Mouse (Mus musculus): ENCODE data around the gene Sftpa1. TPM values are rescaled to one million over a fixed set of nuclear protein-coding genes. Genes with fewer than 3 reads are reported as not detected.

Sftpa1 gene
- total RNA-seq, 2 experiments from 2014 or later = 0.34 TPM; not detected in 1

- DNase-seq (ENCODE audit: low spot score in 2 of 2) = no peak
Observed at GRCm38 (mm10) chr14:41160076-41160475, 28.5 kb downstream of the Sftpa1 start.

- no peak for DNase-seq (ENCODE audit: low spot score in 2 of 2)
Observed at GRCm38 (mm10) chr14:41160743-41161142, 29.2 kb downstream of the Sftpa1 start.

GRCm38 (mm10) chr14:41162663-41163062, 31.1 kb downstream of the Sftpa1 start:
- no peak for DNase-seq (ENCODE audit: low spot score in 2 of 2)

DNA sequence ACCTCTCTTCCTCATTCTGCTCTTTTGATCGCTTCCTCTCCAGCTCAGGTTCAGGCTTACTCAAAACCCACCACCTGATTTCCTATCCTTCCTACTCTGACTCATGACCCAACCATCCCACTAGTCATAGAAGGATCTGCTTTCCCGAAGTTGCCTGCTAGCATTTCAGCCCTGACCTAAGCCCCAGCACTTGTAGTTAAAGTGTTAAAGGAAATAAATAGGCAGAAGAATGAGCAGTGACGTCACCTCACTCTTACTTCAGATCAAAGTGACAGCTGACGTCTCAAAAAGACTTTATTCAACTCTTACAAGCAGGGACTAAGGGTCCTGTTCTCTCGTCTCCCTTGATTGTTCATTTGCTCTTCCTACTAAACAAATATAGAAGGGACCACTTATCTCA, 35.7 kb downstream of the Sftpa1 start:
- DNase-seq (ENCODE audit: low spot score in 2 of 2) = no peak

DNA sequence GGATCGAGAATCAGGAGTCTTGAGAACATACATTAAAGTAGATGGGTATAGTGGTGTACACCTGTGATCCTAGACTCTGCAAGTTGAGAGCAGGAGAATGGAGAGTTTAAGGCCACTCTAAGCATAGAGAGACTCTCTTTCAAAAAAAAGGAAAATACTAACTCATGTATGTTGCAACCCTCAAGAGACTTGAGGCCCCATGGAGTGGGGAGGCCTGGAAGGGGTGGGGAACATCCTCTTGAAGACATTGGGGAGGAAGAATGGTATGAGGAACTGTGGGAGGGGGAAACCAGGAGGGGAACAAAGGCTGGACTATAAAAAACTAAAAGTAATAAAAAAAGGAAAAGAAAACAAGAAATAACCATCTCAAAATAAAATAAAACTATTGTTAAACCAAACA, 37.0 kb downstream of the Sftpa1 start:
- DNase-seq (ENCODE audit: low spot score in 2 of 2) = no peak

- DNase-seq (ENCODE audit: low spot score in 2 of 2) = no peak
Observed at GRCm38 (mm10) chr14:41170514-41170913, 38.9 kb downstream of the Sftpa1 start.

DNA sequence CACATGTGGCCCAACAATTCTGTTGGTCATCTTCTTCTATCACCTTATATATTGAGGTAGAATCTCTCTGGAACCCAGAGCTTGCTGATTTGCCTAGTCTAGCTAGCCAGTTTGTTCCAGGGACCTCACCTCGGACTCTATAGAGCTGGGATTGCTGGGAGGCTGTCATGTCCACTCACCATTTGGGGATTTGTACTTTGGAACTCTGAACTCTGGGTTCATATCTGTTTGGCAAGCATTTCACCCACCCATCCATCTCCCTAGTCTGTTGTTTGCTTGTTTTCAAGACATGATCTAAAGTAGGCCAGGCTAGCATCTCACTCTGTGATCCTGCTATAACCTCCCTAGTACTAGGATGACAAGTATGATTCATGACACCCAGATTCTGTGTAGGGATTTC, 43.2 kb downstream of the Sftpa1 start:
- DNase-seq (ENCODE audit: low spot score in 2 of 2) = no peak

DNA sequence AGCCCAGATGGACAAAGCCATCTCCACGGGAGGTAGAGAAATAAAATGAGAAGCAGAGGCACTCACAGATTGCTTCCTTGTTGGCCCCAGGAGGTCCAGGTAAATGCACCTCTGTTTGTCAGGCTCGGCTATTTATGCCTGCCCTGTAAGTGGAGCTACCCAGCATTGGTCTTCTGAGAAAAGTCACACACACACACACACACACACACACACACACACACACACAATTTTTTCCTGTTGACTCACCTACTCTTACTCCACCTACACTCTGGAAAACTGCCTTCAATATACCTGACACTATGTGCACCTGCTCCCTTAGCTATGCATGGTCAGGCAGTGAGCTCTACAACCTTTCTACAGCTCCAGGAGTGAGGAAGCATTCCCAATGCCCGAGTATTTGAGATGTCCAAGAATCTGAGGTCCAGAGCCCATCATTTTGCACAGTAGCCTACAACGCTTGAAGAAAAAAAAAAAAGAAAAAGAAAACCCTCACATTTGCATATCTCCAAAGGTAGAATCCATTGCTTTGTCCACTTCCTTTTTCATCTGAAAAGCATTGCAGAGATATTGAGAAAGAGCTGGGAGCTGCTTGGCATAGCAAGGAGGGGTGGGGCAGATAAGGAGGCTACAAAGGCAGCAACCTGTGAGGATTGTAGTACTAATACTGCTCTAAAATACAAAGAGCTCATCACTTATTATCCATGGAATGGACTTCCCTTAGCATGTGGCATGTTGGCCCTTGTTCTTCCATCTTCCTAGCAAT, 53.7 kb downstream of the Sftpa1 start, which contains the start of gene Sftpd:
TSS of gene Sftpd (minus strand) at position 91 of the 763 bp plus-strand sequence.
- DNase-seq (ENCODE audit: low spot score in 2 of 2) = no peak

Other genes starting within 250 kb of the Sftpa1 start
- 1 to 10 TPM; 3.4 to 3.6 TPM for gene Sh2d4b, start 238.5 kb upstream of the Sftpa1 start, total RNA-seq (2021)
- gene Tspan14, start 165.0 kb upstream of the Sftpa1 start, total RNA-seq (2021) = 10 to 100 TPM; 54.0 to 57.9 TPM
- gene Fam213a, start 118.0 kb upstream of the Sftpa1 start, total RNA-seq (2021) = 10 to 100 TPM; 75.5 to 79.0 TPM
- gene Dydc2, start 62.6 kb upstream of the Sftpa1 start, total RNA-seq (2021) = under 1 TPM; 0.65 to 0.76 TPM
- gene Dydc1, start 58.9 kb upstream of the Sftpa1 start, total RNA-seq (2021) = under 1 TPM in 1 of 2 experiments, not detected in 1; 0.31 TPM
- gene Mat1a, start 26.7 kb upstream of the Sftpa1 start, total RNA-seq (2021) = 10 to 100 TPM in 1 of 2 experiments, 1 to 10 TPM in 1; 6.4 to 97.7 TPM
- gene Mbl1, start 19.7 kb downstream of the Sftpa1 start, total RNA-seq (2021) = 10 to 100 TPM in 1 of 2 experiments, under 1 TPM in 1; 0.36 to 12.9 TPM
- not detected for gene Sftpd, start 53.4 kb downstream of the Sftpa1 start, total RNA-seq (2021)
- not detected for gene Gm2832, start 147.0 kb downstream of the Sftpa1 start, total RNA-seq (2021)
- gene Gm5798, start 216.8 kb downstream of the Sftpa1 start, total RNA-seq (2021) = not detected

All from adrenal gland, postnatal 4 days (tissue).